ENCODE assay signal across 24 mouse cellular contexts in genomic region chr15:56139451-56139850, GRCm38 (mm10).
DNase-seq lines count a peak whose midpoint lies in the region; ATAC-seq lines count a peak whose summit lies in the region.
"Had no signal": no experiment of that assay in that cellular context is flagged by ENCODE, and none has a peak within 500 bp of the region (broad histone marks: within the 10 kb centered on the region; RNA-seq: fewer than 3 reads in every experiment).

No protein-coding gene starts in this region.

- DNase-seq in hindbrain, embryonic 14.5 days (ENCODE audit: low spot score): peak; percentile 22
- DNase-seq in hindbrain, embryonic 11.5 days (ENCODE audit: low spot score): no peak
- no peak for DNase-seq in limb, embryonic 10.5 days (ENCODE audit: low spot score)
- DNase-seq in frontal cortex, postnatal 36 days (ENCODE audit: low spot score in 2 of 2): peak; percentile 3 to 45
- DNase-seq in telencephalon, adult 2 months (ENCODE audit: low read depth, low spot score): peak; percentile 23
- no peak for DNase-seq in kidney, adult 8-10 months
- DNase-seq: adrenal gland, postnatal 25 days; cerebellum, adult 8-10 months; cerebellum, postnatal 14 days; embryo, embryonic 11 days; gastrocnemius, postnatal 36 days; heart, adult 11 months; heart, postnatal 36 days had no signal

- ATAC-seq in hindbrain, embryonic 14.5 days (ENCODE audit: low FRiP score): no peak
- no peak for ATAC-seq in hindbrain, embryonic 11.5 days (ENCODE audit: low FRiP score)
- ATAC-seq in limb, embryonic 13.5 days (ENCODE audit: low FRiP score, low read depth): peak; percentile 51; the same call in 1 of the 2 replicates
- ATAC-seq: activated CD4-positive, CD25-positive, alpha-beta regulatory T cell, adult 4 months; forebrain, embryonic 14.5 days; hindbrain, postnatal 0 days; Patski had no signal

- no peak overlapping the region for H3K27ac ChIP-seq in hindbrain, embryonic 14.5 days
- H3K27ac ChIP-seq in hindbrain, embryonic 11.5 days (ENCODE audit: low read depth, low read length): no peak overlapping the region
- H3K27ac ChIP-seq in limb, embryonic 13.5 days: no peak overlapping the region
- no peak overlapping the region for H3K27ac ChIP-seq in limb, embryonic 10.5 days
- H3K27ac ChIP-seq: embryonic facial prominence, embryonic 15.5 days; forebrain, embryonic 10.5 days; heart, embryonic 13.5 days; hindbrain, embryonic 12.5 days; hindbrain, postnatal 0 days had no signal

- no peaks in the 10 kb centered on the region for H3K27me3 ChIP-seq in hindbrain, embryonic 14.5 days (ENCODE audit: control insufficient read depth, insufficient read depth, low read length)
- H3K27me3 ChIP-seq in hindbrain, embryonic 11.5 days (ENCODE audit: control insufficient read depth, insufficient read depth, low read length): no peaks in the 10 kb centered on the region
- no peaks in the 10 kb centered on the region for H3K27me3 ChIP-seq in limb, embryonic 13.5 days
- no peaks in the 10 kb centered on the region for H3K27me3 ChIP-seq in limb, embryonic 10.5 days (ENCODE audit: low read depth, poor library complexity, severe bottlenecking)
- H3K27me3 ChIP-seq: CH12.LX; embryonic facial prominence, embryonic 15.5 days; heart, embryonic 13.5 days; hindbrain, embryonic 12.5 days; Patski had no signal

- H3K4me3 ChIP-seq in hindbrain, embryonic 14.5 days (replicated peaks; ENCODE audit: low read length): no peak overlapping the region
- no peak overlapping the region for H3K4me3 ChIP-seq in hindbrain, embryonic 11.5 days (ENCODE audit: low read depth, low read length)
- no peak overlapping the region for H3K4me3 ChIP-seq in limb, embryonic 13.5 days
- H3K4me3 ChIP-seq in limb, embryonic 10.5 days: no peak overlapping the region
- H3K4me3 ChIP-seq: embryonic facial prominence, embryonic 15.5 days; erythroblast, embryonic 14.5 days; forebrain, embryonic 10.5 days; heart, embryonic 13.5 days; hindbrain, embryonic 12.5 days had no signal

- WGBS in hindbrain, embryonic 14.5 days: 96% methylated on average over 3 of the region's 3 CpGs
- 94% methylated on average over 3 of the region's 3 CpGs for WGBS in hindbrain, embryonic 11.5 days
- 76% methylated on average over 3 of the region's 3 CpGs for WGBS in limb, embryonic 13.5 days
- WGBS in limb, embryonic 10.5 days: 86% methylated on average over 3 of the region's 3 CpGs

- H3K9me3 ChIP-seq in hindbrain, embryonic 14.5 days (ENCODE audit: control insufficient read depth, low read length): no peaks in the 10 kb centered on the region
- H3K9me3 ChIP-seq in hindbrain, embryonic 11.5 days (ENCODE audit: control insufficient read depth, low read length): no peaks in the 10 kb centered on the region
- no peaks in the 10 kb centered on the region for H3K9me3 ChIP-seq in limb, embryonic 13.5 days
- H3K9me3 ChIP-seq in limb, embryonic 10.5 days (replicated peaks): no peaks in the 10 kb centered on the region
- H3K9me3 ChIP-seq: embryonic facial prominence, embryonic 15.5 days; forebrain, embryonic 10.5 days; heart, embryonic 13.5 days; hindbrain, embryonic 12.5 days had no signal

- no peaks in the 10 kb centered on the region for H3K36me3 ChIP-seq in hindbrain, embryonic 14.5 days (replicated peaks; ENCODE audit: control insufficient read depth, insufficient read depth)
- no peaks in the 10 kb centered on the region for H3K36me3 ChIP-seq in hindbrain, embryonic 11.5 days (ENCODE audit: control insufficient read depth, insufficient read depth, low read length)
- no peaks in the 10 kb centered on the region for H3K36me3 ChIP-seq in limb, embryonic 13.5 days
- H3K36me3 ChIP-seq in limb, embryonic 10.5 days: no peaks in the 10 kb centered on the region
- H3K36me3 ChIP-seq: embryonic facial prominence, embryonic 15.5 days; forebrain, embryonic 10.5 days; heart, embryonic 13.5 days; hindbrain, embryonic 12.5 days had no signal

- H3K4me1 ChIP-seq in hindbrain, embryonic 14.5 days (replicated peaks; ENCODE audit: control insufficient read depth, insufficient read depth, low read length): no peaks in the 10 kb centered on the region
- no peaks in the 10 kb centered on the region for H3K4me1 ChIP-seq in hindbrain, embryonic 11.5 days (replicated peaks; ENCODE audit: control insufficient read depth, insufficient read depth, low read length)
- H3K4me1 ChIP-seq in limb, embryonic 13.5 days: no peaks in the 10 kb centered on the region
- no peaks in the 10 kb centered on the region for H3K4me1 ChIP-seq in limb, embryonic 10.5 days
- H3K4me1 ChIP-seq: embryonic facial prominence, embryonic 15.5 days; forebrain, embryonic 10.5 days; heart, embryonic 13.5 days; hindbrain, embryonic 12.5 days had no signal

- H3K4me2 ChIP-seq in hindbrain, embryonic 14.5 days (replicated peaks): no peak overlapping the region
- H3K4me2 ChIP-seq in hindbrain, embryonic 11.5 days (replicated peaks; ENCODE audit: low read depth, low read length): no peak overlapping the region
- H3K4me2 ChIP-seq in limb, embryonic 13.5 days (replicated peaks): no peak overlapping the region
- H3K4me2 ChIP-seq: embryonic facial prominence, embryonic 15.5 days; heart, embryonic 13.5 days; hindbrain, embryonic 12.5 days had no signal

- no peak overlapping the region for H3K9ac ChIP-seq in hindbrain, embryonic 14.5 days
- H3K9ac ChIP-seq in hindbrain, embryonic 11.5 days (ENCODE audit: low read depth, low read length): no peak overlapping the region
- H3K9ac ChIP-seq in limb, embryonic 13.5 days: no peak overlapping the region
- H3K9ac ChIP-seq: embryonic facial prominence, embryonic 15.5 days; heart, embryonic 13.5 days; hindbrain, embryonic 12.5 days had no signal

Comparison
In these comparisons a context has a peak if more than half of its experiments do, and no peak if none do; other contexts are left out.
1. DNase-seq: peak in hindbrain, embryonic 14.5 days (single experiment), frontal cortex, postnatal 36 days (2 of 2) and telencephalon, adult 2 months (single experiment); none in hindbrain, embryonic 11.5 days (single experiment), limb, embryonic 10.5 days (single experiment) and kidney, adult 8-10 months (0 of 2).